Comparison of ENCODE assay signal across 30 mouse cellular contexts in genomic region chr16:55720430-55720829, GRCm38 (mm10).
A peak's percentile ranks its signal among the peaks of the same experiment; 100 is the strongest.
DNase-seq lines count a peak whose midpoint lies in the region; ATAC-seq and TF ChIP-seq lines count a peak whose summit lies in the region.
"Had no signal": no experiment of that assay in that cellular context is flagged by ENCODE, and none has a peak within 500 bp of the region (broad histone marks: within the 10 kb centered on the region; RNA-seq: fewer than 3 reads in every experiment).

No protein-coding gene starts in this region.

- no peak overlapping the region for H3K9ac ChIP-seq in intestine, postnatal 0 days (ENCODE audit: low read depth, low read length)
- H3K9ac ChIP-seq: embryonic facial prominence, embryonic 13.5 days; forebrain, embryonic 12.5 days; forebrain, embryonic 15.5 days; heart, embryonic 12.5 days; heart, embryonic 15.5 days; hindbrain, embryonic 13.5 days; intestine, embryonic 15.5 days had no signal

- H3K36me3 ChIP-seq in intestine, postnatal 0 days (ENCODE audit: control insufficient read depth, insufficient read depth) = no peaks in the 10 kb centered on the region
- H3K36me3 ChIP-seq: embryonic facial prominence, embryonic 10.5 days; embryonic facial prominence, embryonic 13.5 days; forebrain, embryonic 12.5 days; forebrain, embryonic 15.5 days; G1E; heart, embryonic 12.5 days; heart, embryonic 15.5 days; hindbrain, embryonic 10.5 days; hindbrain, embryonic 13.5 days; intestine, embryonic 15.5 days had no signal

- H3K9me3 ChIP-seq in intestine, postnatal 0 days (ENCODE audit: control insufficient read depth) = no peaks in the 10 kb centered on the region
- H3K9me3 ChIP-seq: embryonic facial prominence, embryonic 10.5 days; embryonic facial prominence, embryonic 13.5 days; forebrain, embryonic 12.5 days; forebrain, embryonic 15.5 days; G1E; heart, embryonic 12.5 days; heart, embryonic 15.5 days; hindbrain, embryonic 10.5 days; hindbrain, embryonic 13.5 days; intestine, embryonic 15.5 days had no signal

- H3K27me3 ChIP-seq in intestine, postnatal 0 days (replicated peaks; ENCODE audit: control insufficient read depth, insufficient read depth, low read length) = no peaks in the 10 kb centered on the region
- H3K27me3 ChIP-seq: CH12.LX; embryonic facial prominence, embryonic 13.5 days; forebrain, embryonic 12.5 days; forebrain, embryonic 15.5 days; heart, embryonic 12.5 days; heart, embryonic 15.5 days; hindbrain, embryonic 13.5 days; intestine, embryonic 15.5 days; Patski had no signal

- H3K4me1 ChIP-seq in intestine, postnatal 0 days (replicated peaks; ENCODE audit: control insufficient read depth, insufficient read depth, low read length) = no peaks in the 10 kb centered on the region
- H3K4me1 ChIP-seq: embryonic facial prominence, embryonic 10.5 days; embryonic facial prominence, embryonic 13.5 days; forebrain, embryonic 12.5 days; forebrain, embryonic 15.5 days; heart, embryonic 12.5 days; heart, embryonic 15.5 days; hindbrain, embryonic 10.5 days; hindbrain, embryonic 13.5 days; intestine, embryonic 15.5 days had no signal

- no peak overlapping the region for H3K4me2 ChIP-seq in intestine, postnatal 0 days (replicated peaks; ENCODE audit: low read depth)
- H3K4me2 ChIP-seq: embryonic facial prominence, embryonic 13.5 days; forebrain, embryonic 12.5 days; forebrain, embryonic 15.5 days; heart, embryonic 12.5 days; heart, embryonic 15.5 days; hindbrain, embryonic 13.5 days; intestine, embryonic 15.5 days had no signal

- TF ChIP-seq CTCF in intestine, postnatal 0 days (IDR thresholded peaks at IDR 0.05; ENCODE audit: low read depth) = no peak

- H3K4me3 ChIP-seq in intestine, postnatal 0 days (ENCODE audit: low read depth, low read length) = no peak overlapping the region
- H3K4me3 ChIP-seq: embryonic facial prominence, embryonic 10.5 days; embryonic facial prominence, embryonic 13.5 days; erythroblast, embryonic 14.5 days; forebrain, embryonic 12.5 days; forebrain, embryonic 15.5 days; heart, embryonic 12.5 days; heart, embryonic 15.5 days; hindbrain, embryonic 10.5 days; hindbrain, embryonic 13.5 days; intestine, embryonic 15.5 days had no signal

- 48% methylated on average over 3 of the region's 3 CpGs for WGBS in intestine, postnatal 0 days

- peak; percentile 90 for ATAC-seq in megakaryocyte progenitor cell, adult 5-6 weeks (replicated peaks; ENCODE audit: poor library complexity)
- no peak for ATAC-seq in intestine, postnatal 0 days
- ATAC-seq: forebrain, embryonic 15.5 days; hindbrain, embryonic 16.5 days; intestine, embryonic 15.5 days; Patski had no signal

- H3K27ac ChIP-seq in intestine, postnatal 0 days (ENCODE audit: low read depth, low read length) = no peak overlapping the region
- H3K27ac ChIP-seq: embryonic facial prominence, embryonic 10.5 days; embryonic facial prominence, embryonic 13.5 days; forebrain, embryonic 12.5 days; forebrain, embryonic 15.5 days; heart, embryonic 15.5 days; hindbrain, embryonic 10.5 days; hindbrain, embryonic 13.5 days; intestine, embryonic 15.5 days had no signal

- peak; percentile 4 to 10 for DNase-seq in cerebellum, postnatal 14 days
- DNase-seq in cerebellum, postnatal 25 days = no peak
- DNase-seq in MEL-GATA-1-ER (ENCODE audit: extremely low read depth, low read depth) = peak; percentile 14
- DNase-seq in kidney, postnatal 10 days = no peak
- DNase-seq: adrenal gland, postnatal 10 days; adrenal gland, postnatal 36 days; B cell, adult 2 months; cerebellum, adult 18-20 months; cerebellum, adult 9-10 months; embryo, embryonic 11 days; gastrocnemius, postnatal 25 days; heart, adult 18-20 months; heart, postnatal 10 days; heart, postnatal 36 days had no signal

Comparison
In these comparisons a context has a peak if more than half of its experiments do, and no peak if none do; other contexts are left out.
1. DNase-seq: peak in cerebellum, postnatal 14 days (2 of 2) and MEL-GATA-1-ER (single experiment); none in cerebellum, postnatal 25 days (0 of 2) and kidney, postnatal 10 days (single experiment).